Comparison of ENCODE assay signal across 28 mouse cellular contexts in genomic region chr19:25180024-25180423, GRCm38 (mm10). TPM values are rescaled to one million over a fixed set of nuclear protein-coding genes. Genes with fewer than 3 reads are reported as not detected.
A peak's percentile ranks its signal among the peaks of the same experiment; 100 is the strongest.
DNase-seq lines count a peak whose midpoint lies in the region; ATAC-seq and TF ChIP-seq lines count a peak whose summit lies in the region.
"Had no signal": no experiment of that assay in that cellular context is flagged by ENCODE, and none has a peak within 500 bp of the region (broad histone marks: within the 10 kb centered on the region; RNA-seq: fewer than 3 reads in every experiment).

No protein-coding gene starts in this region.

- ATAC-seq in heart, embryonic 12.5 days (ENCODE audit: insufficient number of reproducible peaks, low FRiP score), result peak; percentile 68; the same call in 1 of the 2 replicates
- peak; percentile 69 for ATAC-seq in heart, postnatal 0 days (ENCODE audit: insufficient read depth, low read depth)
- ATAC-seq: activated CD4-positive, CD25-positive, alpha-beta regulatory T cell, adult 4 months; CD4-positive, CD25-positive, alpha-beta regulatory T cell, adult 4 months; forebrain, postnatal 0 days; intestine, embryonic 16.5 days; liver, embryonic 12.5 days; liver, postnatal 0 days had no signal

- TF ChIP-seq EP300 in heart, postnatal 0 days (IDR thresholded peaks at IDR 0.05; ENCODE audit: low read depth), result no peak

- H3K4me2 ChIP-seq in heart, embryonic 12.5 days, result no peak overlapping the region
- H3K4me2 ChIP-seq in heart, postnatal 0 days (ENCODE audit: low read depth, low read length), result no peak overlapping the region
- H3K4me2 ChIP-seq: forebrain, embryonic 12.5 days; hindbrain, embryonic 13.5 days; limb, embryonic 13.5 days; liver, embryonic 12.5 days; neural tube, embryonic 15.5 days had no signal

- no peak for TF ChIP-seq CTCF in heart, postnatal 0 days (IDR thresholded peaks at IDR 0.05; ENCODE audit: low read depth)

- H3K27ac ChIP-seq in heart, embryonic 12.5 days (ENCODE audit: poor library complexity, severe bottlenecking), result peak overlapping the region; percentile 75
- H3K27ac ChIP-seq in heart, postnatal 0 days (ENCODE audit: low read depth), result peak overlapping the region; percentile 21; the same call in 1 of the 2 replicates
- H3K27ac ChIP-seq: forebrain, embryonic 12.5 days; hindbrain, embryonic 13.5 days; limb, embryonic 13.5 days; liver, embryonic 12.5 days; neural tube, embryonic 15.5 days had no signal

- H3K4me1 ChIP-seq in heart, embryonic 12.5 days (replicated peaks), result peaks cover 18% of the 10 kb centered on the region
- peaks cover 3% of the 10 kb centered on the region; the same call in 1 of the 2 replicates for H3K4me1 ChIP-seq in heart, postnatal 0 days (ENCODE audit: control insufficient read depth, insufficient read depth)
- H3K4me1 ChIP-seq: hindbrain, embryonic 13.5 days; liver, embryonic 12.5 days; megakaryocyte, embryonic 14.5 days; neural tube, embryonic 15.5 days had no signal

- H3K9ac ChIP-seq in heart, embryonic 12.5 days, result no peak overlapping the region
- H3K9ac ChIP-seq in heart, postnatal 0 days (replicated peaks; ENCODE audit: low read depth, low read length), result no peak overlapping the region
- H3K9ac ChIP-seq: forebrain, embryonic 12.5 days; forebrain, postnatal 0 days; hindbrain, embryonic 13.5 days; limb, embryonic 13.5 days; liver, embryonic 12.5 days; liver, postnatal 0 days; neural tube, embryonic 15.5 days had no signal

- WGBS in heart, embryonic 12.5 days, result 33% methylated on average over 6 of the region's 6 CpGs
- 27% methylated on average over 6 of the region's 6 CpGs for WGBS in heart, postnatal 0 days

- no peaks in the 10 kb centered on the region for H3K27me3 ChIP-seq in heart, embryonic 12.5 days (replicated peaks)
- no peaks in the 10 kb centered on the region for H3K27me3 ChIP-seq in heart, postnatal 0 days (ENCODE audit: control insufficient read depth, insufficient read depth, low read length)
- H3K27me3 ChIP-seq: hindbrain, embryonic 13.5 days; limb, embryonic 13.5 days; liver, embryonic 12.5 days; megakaryocyte, embryonic 14.5 days; neural tube, embryonic 15.5 days had no signal

- no peaks in the 10 kb centered on the region for H3K36me3 ChIP-seq in heart, embryonic 12.5 days
- no peaks in the 10 kb centered on the region for H3K36me3 ChIP-seq in heart, postnatal 0 days (replicated peaks; ENCODE audit: control insufficient read depth, insufficient read depth, low read length)
- H3K36me3 ChIP-seq: forebrain, embryonic 12.5 days; hindbrain, embryonic 13.5 days; limb, embryonic 13.5 days; neural tube, embryonic 15.5 days had no signal

- H3K9me3 ChIP-seq in heart, embryonic 12.5 days (replicated peaks), result no peaks in the 10 kb centered on the region
- H3K9me3 ChIP-seq in heart, postnatal 0 days (replicated peaks; ENCODE audit: control insufficient read depth, low read length), result no peaks in the 10 kb centered on the region
- H3K9me3 ChIP-seq: forebrain, embryonic 12.5 days; hindbrain, embryonic 13.5 days; limb, embryonic 13.5 days; liver, embryonic 12.5 days; megakaryocyte, embryonic 14.5 days; neural tube, embryonic 15.5 days had no signal

- H3K4me3 ChIP-seq in heart, embryonic 12.5 days, result no peak overlapping the region
- H3K4me3 ChIP-seq in heart, postnatal 0 days (ENCODE audit: low read depth, low read length), result no peak overlapping the region
- H3K4me3 ChIP-seq: erythroblast, embryonic 14.5 days; forebrain, embryonic 12.5 days; hindbrain, embryonic 13.5 days; limb, embryonic 13.5 days; liver, embryonic 12.5 days; megakaryocyte, embryonic 14.5 days; neural tube, embryonic 15.5 days had no signal

- peak; percentile 68 for DNase-seq in NIH3T3 (ENCODE audit: low read depth)
- DNase-seq in heart, adult 18-20 months, result peak; percentile 54 to 63
- DNase-seq in heart, postnatal 0 days (ENCODE audit: low spot score), result peak; percentile 65
- no peak for DNase-seq in frontal cortex, postnatal 14 days (ENCODE audit: low spot score in 2 of 2)
- DNase-seq in adrenal gland, postnatal 25 days, result no peak
- no peak for DNase-seq in lung, postnatal 25 days (ENCODE audit: low spot score)
- DNase-seq in left cerebral cortex, adult 11 months (ENCODE audit: low spot score), result no peak
- DNase-seq: adrenal gland, adult 2 months; cerebellum, adult 2 months; cerebellum, postnatal 14 days; forebrain, postnatal 0 days; gastrocnemius, postnatal 25 days; kidney, adult 9 months; kidney, postnatal 10 days; liver, postnatal 0 days; midbrain, embryonic 14.5 days; thymus, postnatal 4 days had no signal

RNA-seq across cellular contexts. Expression of gene Kank1, which starts 56.8 kb away (rescaled TPM):
- 10 to 100 TPM; 37.2 to 38.1 TPM for total RNA-seq in heart, adult 18-20 months (2021)
- 81.5 and 82.8 TPM in 2 replicates for polyA plus RNA-seq in heart, embryonic 12.5 days (2016; fragmentation: Nextera tagmentation; extraction: Ambion mirVana)
- 41.2 and 53.5 TPM in 2 replicates for total RNA-seq in heart, postnatal 0 days (2014; rRNA removed; ENCODE audit: low replicate concordance)
- polyA plus RNA-seq in heart, postnatal 0 days (2015; fragmentation: Nextera tagmentation; extraction: Ambion mirVana), result 26.2 and 27.0 TPM in 2 replicates
- 20.9 and 21.7 TPM in 2 replicates for total RNA-seq in adrenal gland, postnatal 25 days (2021)
- polyA plus RNA-seq: activated CD4-positive, CD25-positive, alpha-beta regulatory T cell, adult 4 months; CD4-positive, CD25-positive, alpha-beta regulatory T cell, adult 4 months; erythroblast, embryonic 14.5 days had no signal

Comparison
In these comparisons a context has a peak if more than half of its experiments do, and no peak if none do; other contexts are left out.
1. DNase-seq: peak in NIH3T3 (single experiment), heart, adult 18-20 months (2 of 2) and heart, postnatal 0 days (single experiment); none in frontal cortex, postnatal 14 days (0 of 2), adrenal gland, postnatal 25 days (single experiment), lung, postnatal 25 days (single experiment) and left cerebral cortex, adult 11 months (single experiment).